Mouse (Mus musculus): ENCODE results near the gene Tnnc2.

- TF ChIP-seq POLR2A (IDR thresholded peaks at IDR 0.05; ENCODE audit: borderline replicate concordance, low read depth, low read length) (no peak), CTCF (IDR thresholded peaks at IDR 0.05; ENCODE audit: low read depth, low read length) (no peak)
Observed at GRCm38 (mm10) chr2:164822636-164823165, 42.9 kb upstream of the Tnnc2 start, which contains the start of gene Zswim1.

Data from bone marrow macrophage, adult 2 months (primary cell).